Comparison of ENCODE assay signal across 8 mouse cellular contexts in the genomic region with DNA sequence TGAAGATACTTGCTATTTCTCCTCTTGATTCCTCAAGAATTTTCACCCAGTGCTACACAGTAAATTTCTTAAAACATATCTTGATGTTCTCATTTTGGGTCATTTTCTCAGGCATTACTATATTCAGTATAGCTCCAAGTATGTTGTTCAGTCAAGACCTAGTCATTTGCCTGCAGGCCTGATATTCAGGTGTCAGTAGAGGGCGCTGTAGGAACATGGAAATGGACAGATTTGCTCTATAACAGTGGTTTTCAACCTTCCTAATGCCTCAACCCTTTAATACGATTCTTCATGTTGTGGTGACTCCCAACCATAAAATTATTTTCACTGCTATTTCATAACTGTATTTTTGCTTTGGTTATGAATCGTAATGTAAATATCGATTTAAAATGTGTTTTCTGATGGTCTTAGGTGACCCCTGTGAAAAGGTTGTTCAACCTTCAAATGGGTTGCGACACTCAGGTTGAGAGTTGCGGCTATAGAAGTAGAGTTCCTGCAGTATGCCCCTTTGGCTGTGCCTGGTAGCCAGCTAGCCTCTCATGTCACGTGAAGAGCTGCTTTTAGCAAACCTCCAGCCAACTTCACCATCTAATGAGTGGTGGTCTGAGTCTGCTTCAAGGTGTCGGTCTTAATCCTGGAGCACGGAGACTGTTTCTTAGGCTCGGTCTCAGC. TPM values are rescaled to one million over a fixed set of nuclear protein-coding genes. Genes with fewer than 3 reads are reported as not detected.
DNase-seq lines count a peak whose midpoint lies in the region; ATAC-seq lines count a peak whose summit lies in the region.

No protein-coding gene starts in this region.

- 61% methylated on average over 10 of the region's 10 CpGs for WGBS in kidney, embryonic 15.5 days
- 59% methylated on average over 10 of the region's 10 CpGs for WGBS in embryonic facial prominence, embryonic 10.5 days
- WGBS in limb, embryonic 11.5 days = 60% methylated on average over 10 of the region's 10 CpGs
- 61% methylated on average over 10 of the region's 10 CpGs for WGBS in neural tube, embryonic 15.5 days

- ATAC-seq in kidney, embryonic 15.5 days (replicated peaks; ENCODE audit: low FRiP score) = no peak
- no peak for ATAC-seq in limb, embryonic 11.5 days (ENCODE audit: insufficient number of reproducible peaks, low FRiP score, low TSS enrichment, low read depth)
- peak; percentile 62; the same call in 1 of the 2 replicates for ATAC-seq in neural tube, embryonic 15.5 days (ENCODE audit: low FRiP score)

- no peak overlapping the region for H3K27ac ChIP-seq in kidney, embryonic 15.5 days
- no peak overlapping the region for H3K27ac ChIP-seq in embryonic facial prominence, embryonic 10.5 days (replicated peaks)
- H3K27ac ChIP-seq in limb, embryonic 11.5 days (replicated peaks; ENCODE audit: low read depth, low read length) = no peak overlapping the region
- H3K27ac ChIP-seq in neural tube, embryonic 15.5 days (replicated peaks) = no peak overlapping the region

- H3K4me1 ChIP-seq in kidney, embryonic 15.5 days = peaks cover 11% of the 10 kb centered on the region
- no peaks in the 10 kb centered on the region for H3K4me1 ChIP-seq in embryonic facial prominence, embryonic 10.5 days
- no peaks in the 10 kb centered on the region for H3K4me1 ChIP-seq in limb, embryonic 11.5 days (ENCODE audit: control insufficient read depth, insufficient read depth, low read length)
- peaks cover 10% of the 10 kb centered on the region for H3K4me1 ChIP-seq in neural tube, embryonic 15.5 days

- peak; percentile 81 for DNase-seq in kidney, adult 9 months
- DNase-seq in adrenal gland, adult 2 months = peak; percentile 78
- peak; percentile 59 for DNase-seq in embryonic facial prominence, embryonic 10.5 days (ENCODE audit: low spot score)
- DNase-seq in hindlimb bud, embryonic 11.5 days (ENCODE audit: extremely low spot score, low read depth, low spot score) = peak; percentile 49
- peak; percentile 79 for DNase-seq in limb, embryonic 11.5 days (ENCODE audit: low spot score)
- peak; percentile 35 to 46 for DNase-seq in urinary bladder, postnatal 36 days (ENCODE audit: low spot score in 2 of 2)

- H3K9me3 ChIP-seq in kidney, embryonic 15.5 days (replicated peaks) = no peaks in the 10 kb centered on the region
- no peaks in the 10 kb centered on the region for H3K9me3 ChIP-seq in embryonic facial prominence, embryonic 10.5 days
- H3K9me3 ChIP-seq in limb, embryonic 11.5 days (ENCODE audit: control insufficient read depth, low read length) = no peaks in the 10 kb centered on the region
- H3K9me3 ChIP-seq in neural tube, embryonic 15.5 days (replicated peaks) = no peaks in the 10 kb centered on the region

- no peak overlapping the region for H3K4me3 ChIP-seq in kidney, embryonic 15.5 days (replicated peaks)
- no peak overlapping the region for H3K4me3 ChIP-seq in embryonic facial prominence, embryonic 10.5 days
- no peak overlapping the region for H3K4me3 ChIP-seq in limb, embryonic 11.5 days (ENCODE audit: low read depth, low read length)
- no peak overlapping the region for H3K4me3 ChIP-seq in neural tube, embryonic 15.5 days (replicated peaks)

- no peak overlapping the region for H3K4me2 ChIP-seq in kidney, embryonic 15.5 days
- H3K4me2 ChIP-seq in limb, embryonic 11.5 days (ENCODE audit: low read depth, severe bottlenecking) = no peak overlapping the region
- H3K4me2 ChIP-seq in neural tube, embryonic 15.5 days = no peak overlapping the region

- no peaks in the 10 kb centered on the region for H3K36me3 ChIP-seq in kidney, embryonic 15.5 days
- no peaks in the 10 kb centered on the region for H3K36me3 ChIP-seq in embryonic facial prominence, embryonic 10.5 days (replicated peaks)
- H3K36me3 ChIP-seq in limb, embryonic 11.5 days (ENCODE audit: control insufficient read depth, insufficient read depth, low read length) = no peaks in the 10 kb centered on the region
- H3K36me3 ChIP-seq in neural tube, embryonic 15.5 days = no peaks in the 10 kb centered on the region

- no peaks in the 10 kb centered on the region for H3K27me3 ChIP-seq in kidney, embryonic 15.5 days
- no peaks in the 10 kb centered on the region for H3K27me3 ChIP-seq in embryonic facial prominence, embryonic 10.5 days (replicated peaks; ENCODE audit: low read depth, poor library complexity, severe bottlenecking)
- H3K27me3 ChIP-seq in limb, embryonic 11.5 days (ENCODE audit: control insufficient read depth, insufficient read depth, low read length) = no peaks in the 10 kb centered on the region
- H3K27me3 ChIP-seq in neural tube, embryonic 15.5 days (replicated peaks) = no peaks in the 10 kb centered on the region

- no peak overlapping the region for H3K9ac ChIP-seq in kidney, embryonic 15.5 days
- H3K9ac ChIP-seq in limb, embryonic 11.5 days (ENCODE audit: low read length) = no peak overlapping the region
- H3K9ac ChIP-seq in neural tube, embryonic 15.5 days (replicated peaks) = no peak overlapping the region

RNA-seq across cellular contexts. Expression of gene Cops7b, which starts 35.9 kb away (rescaled TPM):
- 42.9 and 43.6 TPM in 2 replicates for polyA plus RNA-seq in kidney, embryonic 15.5 days (2015; fragmentation: Nextera tagmentation; extraction: Ambion mirVana)
- 10 to 100 TPM in 1 of 2 experiments, 1 to 10 TPM in 1; 9.8 to 10.2 TPM for total RNA-seq in adrenal gland, adult 2 months (2021)
- polyA plus RNA-seq in adrenal gland, adult 2 months (2012; rRNA removed) = 15.8 and 18.0 TPM in 2 replicates
- 74.1 and 75.7 TPM in 2 replicates for polyA plus RNA-seq in embryonic facial prominence, embryonic 10.5 days (2016; fragmentation: Nextera tagmentation; extraction: Ambion mirVana)
- polyA plus RNA-seq in limb, embryonic 11.5 days (2014; fragmentation: Nextera tagmentation; extraction: Ambion mirVana) = 57.8 and 61.6 TPM in 2 replicates
- 53.7 and 59.4 TPM in 2 replicates for polyA plus RNA-seq in neural tube, embryonic 15.5 days (2015; fragmentation: Nextera tagmentation; extraction: Ambion mirVana)

RNA-seq across cellular contexts. Expression of gene Pde6d, which starts 36.2 kb away (rescaled TPM):
- 61.5 and 64.7 TPM in 2 replicates for polyA plus RNA-seq in kidney, embryonic 15.5 days (2015; fragmentation: Nextera tagmentation; extraction: Ambion mirVana)
- 10 to 100 TPM; 29.3 to 39.5 TPM for total RNA-seq in adrenal gland, adult 2 months (2021)
- polyA plus RNA-seq in adrenal gland, adult 2 months (2012; rRNA removed) = 10.2 and 12.8 TPM in 2 replicates
- 60.8 and 61.2 TPM in 2 replicates for polyA plus RNA-seq in embryonic facial prominence, embryonic 10.5 days (2016; fragmentation: Nextera tagmentation; extraction: Ambion mirVana)
- polyA plus RNA-seq in limb, embryonic 11.5 days (2014; fragmentation: Nextera tagmentation; extraction: Ambion mirVana) = 76.7 and 81.6 TPM in 2 replicates
- 103 and 128 TPM in 2 replicates for polyA plus RNA-seq in neural tube, embryonic 15.5 days (2015; fragmentation: Nextera tagmentation; extraction: Ambion mirVana)

RNA-seq across cellular contexts. Expression of gene Nppc, which starts 51.8 kb away (rescaled TPM):
- polyA plus RNA-seq in kidney, embryonic 15.5 days (2015; fragmentation: Nextera tagmentation; extraction: Ambion mirVana) = 3.7 and 4.3 TPM in 2 replicates
- under 1 TPM in 1 of 2 experiments, not detected in 1; 0.55 TPM for total RNA-seq in adrenal gland, adult 2 months (2021)
- 0.44 and 0.45 TPM in 2 replicates for polyA plus RNA-seq in adrenal gland, adult 2 months (2012; rRNA removed)
- 1.00 and 3.5 TPM in 2 replicates for polyA plus RNA-seq in embryonic facial prominence, embryonic 10.5 days (2016; fragmentation: Nextera tagmentation; extraction: Ambion mirVana)
- 0.55 and 0.67 TPM in 2 replicates for polyA plus RNA-seq in limb, embryonic 11.5 days (2014; fragmentation: Nextera tagmentation; extraction: Ambion mirVana)
- polyA plus RNA-seq in neural tube, embryonic 15.5 days (2015; fragmentation: Nextera tagmentation; extraction: Ambion mirVana) = 15.4 and 28.0 TPM in 2 replicates
